Comparison of ENCODE assay signal across 13 mouse cellular contexts in genomic region chr14:15436586-15436985, GRCm38 (mm10). TPM values are rescaled to one million over a fixed set of nuclear protein-coding genes. Genes with fewer than 3 reads are reported as not detected.
DNase-seq lines count a peak whose midpoint lies in the region; ATAC-seq and TF ChIP-seq lines count a peak whose summit lies in the region.
"Had no signal": no experiment of that assay in that cellular context is flagged by ENCODE, and none has a peak within 500 bp of the region (broad histone marks: within the 10 kb centered on the region; RNA-seq: fewer than 3 reads in every experiment).

No protein-coding gene starts in this region.

- ATAC-seq in heart, embryonic 12.5 days (ENCODE audit: insufficient number of reproducible peaks, low FRiP score) = no peak
- ATAC-seq in neural tube, embryonic 14.5 days (ENCODE audit: low read depth) = no peak

- peaks cover 28% of the 10 kb centered on the region for H3K4me1 ChIP-seq in heart, embryonic 12.5 days (replicated peaks)
- H3K4me1 ChIP-seq in neural tube, embryonic 14.5 days (ENCODE audit: control insufficient read depth, insufficient read depth, low read length) = peaks cover 3% of the 10 kb centered on the region; the same call in 1 of the 2 replicates

- peaks cover 10% of the 10 kb centered on the region for H3K27me3 ChIP-seq in heart, embryonic 12.5 days (replicated peaks)
- peaks cover 7% of the 10 kb centered on the region for H3K27me3 ChIP-seq in neural tube, embryonic 14.5 days (ENCODE audit: control insufficient read depth, insufficient read depth, low read length)

- peak overlapping the region; percentile 95 for H3K4me2 ChIP-seq in heart, embryonic 12.5 days
- peak overlapping the region; percentile 84 for H3K4me2 ChIP-seq in neural tube, embryonic 14.5 days (ENCODE audit: low read depth, low read length)

- 77% methylated on average over 4 of the region's 4 CpGs for WGBS in heart, embryonic 12.5 days
- WGBS in neural tube, embryonic 14.5 days = 95% methylated on average over 4 of the region's 4 CpGs

- H3K36me3 ChIP-seq in heart, embryonic 12.5 days = no peaks in the 10 kb centered on the region
- H3K36me3 ChIP-seq in neural tube, embryonic 14.5 days (ENCODE audit: control insufficient read depth, insufficient read depth, low read length) = no peaks in the 10 kb centered on the region

- no peak overlapping the region for H3K9ac ChIP-seq in heart, embryonic 12.5 days
- no peak overlapping the region for H3K9ac ChIP-seq in neural tube, embryonic 14.5 days (replicated peaks; ENCODE audit: low read depth, low read length)
- H3K9ac ChIP-seq: lung, embryonic 14.5 days had no signal

- H3K4me3 ChIP-seq in heart, embryonic 12.5 days = no peak overlapping the region
- H3K4me3 ChIP-seq in left cerebral cortex, adult 2 months = peak overlapping the region; percentile 81
- H3K4me3 ChIP-seq in neural tube, embryonic 14.5 days (ENCODE audit: low read depth, low read length) = peak overlapping the region; percentile 60; the same call in 1 of the 2 replicates
- H3K4me3 ChIP-seq: erythroblast, embryonic 14.5 days had no signal

- no peak for TF ChIP-seq CTCF in left cerebral cortex, adult 2 months (IDR thresholded peaks at IDR 0.05)

- H3K27ac ChIP-seq in heart, embryonic 12.5 days (ENCODE audit: poor library complexity, severe bottlenecking) = no peak overlapping the region
- no peak overlapping the region for H3K27ac ChIP-seq in left cerebral cortex, adult 2 months
- H3K27ac ChIP-seq in neural tube, embryonic 14.5 days (ENCODE audit: low read depth, low read length) = no peak overlapping the region

- DNase-seq in cerebellum, adult 9-11 months = peak; percentile 35
- DNase-seq in cerebellum, postnatal 10 days = no peak
- no peak for DNase-seq in heart, adult 8-10 months (ENCODE audit: low spot score)
- DNase-seq in left cerebral cortex, adult 2 months (ENCODE audit: extremely low spot score in 1 of 2, low spot score in 2 of 2) = no peak
- no peak for DNase-seq in left cerebral cortex, adult 11 months (ENCODE audit: low spot score)
- no peak for DNase-seq in B cell, adult 2 months
- DNase-seq: adrenal gland, adult 2 months; kidney, adult 9 months; lung, embryonic 14.5 days had no signal

- H3K9me3 ChIP-seq in heart, embryonic 12.5 days (replicated peaks) = no peaks in the 10 kb centered on the region
- no peaks in the 10 kb centered on the region for H3K9me3 ChIP-seq in neural tube, embryonic 14.5 days (ENCODE audit: control insufficient read depth, low read length)

- intact Hi-C loops in left cerebral cortex, adult 2 months (cut with DNase I) = loop anchor here (5.0 to 10.0 kb wide), 3 partner anchors 64 to 748 kb away; no protein-coding TSS in a partner anchor

RNA-seq across cellular contexts. Expression of gene Lrrc3b, which starts 2.2 kb away (rescaled TPM):
- 4.3 and 5.3 TPM in 2 replicates for polyA plus RNA-seq in heart, embryonic 12.5 days (2016; fragmentation: Nextera tagmentation; extraction: Ambion mirVana)
- total RNA-seq in heart, adult 8-10 months (2022) = 10 to 100 TPM; 27.9 to 35.7 (median 29.7) TPM
- 10 to 100 TPM; 16.9 to 19.0 TPM for total RNA-seq in left cerebral cortex, adult 2 months (2021)
- 17.6 and 30.9 TPM in 2 replicates for polyA plus RNA-seq in neural tube, embryonic 14.5 days (2014; fragmentation: Nextera tagmentation; extraction: Ambion mirVana)
- total RNA-seq: granulocyte monocyte progenitor cell, adult 5-6 weeks had no signal
- polyA plus RNA-seq: erythroblast, embryonic 14.5 days had no signal
